Mouse (Mus musculus) CH12F3 (cell line): ENCODE measurements around the gene Osbp2.

Source experiments
- in situ Hi-C: fragments of 300-500 bp; cut with MboI; formaldehyde crosslinking; loops from 2 replicates; pipeline ENCODE4 v1.14.3; 2020; ENCODE audit warnings: low sequenced_read_pairs

Gene Osbp2

GRCm38 (mm10) chr11:3824138-3824537 is 39.6 kb downstream of the Osbp2 start:
- in situ Hi-C loops: no loop called here

- in situ Hi-C loops: no loop called here
Observed at GRCm38 (mm10) chr11:3823378-3823777, 40.3 kb downstream of the Osbp2 start.

- in situ Hi-C loops: no loop called here
Observed at GRCm38 (mm10) chr11:3817986-3818758, 45.5 kb downstream of the Osbp2 start.

GRCm38 (mm10) chr11:3815951-3816350 is 47.8 kb downstream of the Osbp2 start:
- in situ Hi-C loops: no loop called here

GRCm38 (mm10) chr11:3813340-3813739 is 50.4 kb downstream of the Osbp2 start:
- in situ Hi-C loops: no loop called here

- in situ Hi-C loops: no loop called here
Observed at GRCm38 (mm10) chr11:3808162-3808561, 55.5 kb downstream of the Osbp2 start.

GRCm38 (mm10) chr11:3805362-3805761 is 58.3 kb downstream of the Osbp2 start:
- in situ Hi-C loops: no loop called here

- in situ Hi-C loops: no loop called here
Observed at GRCm38 (mm10) chr11:3804639-3805038, 59.1 kb downstream of the Osbp2 start.

- in situ Hi-C loops: no loop called here
Observed at GRCm38 (mm10) chr11:3802057-3802456, 61.6 kb downstream of the Osbp2 start.

GRCm38 (mm10) chr11:3797631-3798215 is 66.0 kb downstream of the Osbp2 start:
- in situ Hi-C loops: loop anchor here (10.0 kb wide), 1 partner anchor 323 kb away; no protein-coding TSS in a partner anchor

- in situ Hi-C loops: loop anchor here (10.0 kb wide), 1 partner anchor 316 kb away; no protein-coding TSS in a partner anchor
Observed at GRCm38 (mm10) chr11:3790736-3791135, 73.0 kb downstream of the Osbp2 start.

GRCm38 (mm10) chr11:3789919-3790318 is 73.8 kb downstream of the Osbp2 start:
- in situ Hi-C loops: loop anchor here (10.0 kb wide), 1 partner anchor 315 kb away; no protein-coding TSS in a partner anchor

GRCm38 (mm10) chr11:3786564-3786963 is 77.1 kb downstream of the Osbp2 start:
- in situ Hi-C loops: no loop called here

GRCm38 (mm10) chr11:3775263-3775644 is 88.4 kb downstream of the Osbp2 start:
- in situ Hi-C loops: no loop called here

- in situ Hi-C loops: no loop called here
Observed at GRCm38 (mm10) chr11:3774463-3775262, 89.0 kb downstream of the Osbp2 start.

GRCm38 (mm10) chr11:3773782-3774462 is 89.8 kb downstream of the Osbp2 start:
- in situ Hi-C loops: no loop called here

- in situ Hi-C loops: no loop called here
Observed at GRCm38 (mm10) chr11:3773136-3773535, 90.6 kb downstream of the Osbp2 start.

GRCm38 (mm10) chr11:3771348-3771747 is 92.4 kb downstream of the Osbp2 start:
- in situ Hi-C loops: no loop called here

GRCm38 (mm10) chr11:3767830-3768229 is 95.9 kb downstream of the Osbp2 start:
- in situ Hi-C loops: no loop called here

- in situ Hi-C loops: no loop called here
Observed at GRCm38 (mm10) chr11:3766964-3767363, 96.7 kb downstream of the Osbp2 start.

- in situ Hi-C loops: no loop called here
Observed at GRCm38 (mm10) chr11:3764352-3764751, 99.4 kb downstream of the Osbp2 start.
